Mouse (Mus musculus) spleen, adult 2 months (tissue): Measurements from ENCODE around the gene Tbc1d19. TPM values are rescaled to one million over a fixed set of nuclear protein-coding genes. Genes with fewer than 3 reads are reported as not detected.

Experiments
- DNase-seq, 2 experiments: peaks; one replicate each; pipeline versions ENCODE4 v3.0.0 to v3.0.0-alpha.2; 2012 to 2021; ENCODE audit warnings: low spot score in 2 of 2, low read depth in 1 of 2
- H3K27ac ChIP-seq: fragments of 200-500 bp; 2 replicates; pipeline ENCODE4 v1.5.1; 2012; ENCODE audit warnings: low read length, inconsistent platforms; ENCODE audit not compliant: insufficient read depth
- H3K27me3 ChIP-seq: fragments of 200-500 bp; 2 replicates; pipeline ENCODE4 v1.6.1; 2012; ENCODE audit warnings: mild to moderate bottlenecking, moderate library complexity, low read length, inconsistent platforms; ENCODE audit not compliant: control insufficient read depth, insufficient read depth
- H3K36me3 ChIP-seq: fragments of 200-500 bp; 2 replicates; pipeline ENCODE4 v1.6.1; 2012; ENCODE audit warnings: mild to moderate bottlenecking, low read length, inconsistent platforms; ENCODE audit not compliant: control insufficient read depth, insufficient read depth
- H3K4me1 ChIP-seq: fragments of 200-500 bp; 2 replicates; pipeline ENCODE4 v1.6.1; 2011; ENCODE audit warnings: inconsistent platforms; ENCODE audit not compliant: control insufficient read depth, insufficient read depth, insufficient read length
- H3K4me3 ChIP-seq: fragments of 200-500 bp; 2 replicates; pipeline ENCODE4 v1.5.1; 2011; ENCODE audit warnings: mild to moderate bottlenecking, inconsistent platforms; ENCODE audit not compliant: insufficient read depth, insufficient read length; ENCODE audit errors: extremely low read depth
- CTCF ChIP-seq: fragments of 200-500 bp; IDR thresholded peaks from 2 replicates; pipeline ENCODE4 v1.5.1; 2011; ENCODE audit warnings: mild to moderate bottlenecking, inconsistent platforms; ENCODE audit not compliant: insufficient read depth, insufficient read length, insufficient replicate concordance; ENCODE audit errors: extremely low read depth
- POLR2A ChIP-seq: fragments of 200-500 bp; IDR thresholded peaks from 2 replicates; pipeline ENCODE4 v1.6.1; 2011; ENCODE audit warnings: low read depth, low read length, inconsistent platforms
- WGBS: fragments of 180-500 bp; shearing (Covaris S2); methylation state at CpG from one replicate; pipeline ENCODE4 v1.1.7; 2018; 5-methylcytosine and 5-hydroxymethylcytosine counted together
- polyA plus RNA-seq: library from polyadenylated mRNA; depleted of rRNA; stranded (reverse); fragments of >200 nt; gene quantifications from 2 replicates; pipeline ENCODE4 v1.2.3, GENCODE M21; 2012

The Tbc1d19 gene
- polyA plus RNA-seq, 1 experiment, result 1.7 TPM

- Histone ChIP-seq H3K27me3 (no peaks in the 10 kb centered on the region), H3K4me1 (no peaks in the 10 kb centered on the region), H3K4me3 (no peak overlapping the region), H3K27ac (no peak overlapping the region), H3K36me3 (no peaks in the 10 kb centered on the region)
- WGBS, result 93% methylated on average over 9 of the region's 9 CpGs
- TF ChIP-seq POLR2A, result no peak
- TF ChIP-seq CTCF, result no peak
- no peak for DNase-seq
Observed at GRCm38 (mm10) chr5:53901406-53901805, 92.0 kb downstream of the Tbc1d19 start.

GRCm38 (mm10) chr5:53902757-53903156 lies 93.4 kb downstream of the Tbc1d19 start:
- TF ChIP-seq POLR2A (no peak), CTCF (no peak)
- Histone ChIP-seq H3K36me3 (no peaks in the 10 kb centered on the region), H3K27ac (no peak overlapping the region), H3K27me3 (no peaks in the 10 kb centered on the region), H3K4me1 (no peaks in the 10 kb centered on the region), H3K4me3 (no peak overlapping the region)
- 88% methylated on average over 3 of the region's 3 CpGs for WGBS
- no peak for DNase-seq

DNA sequence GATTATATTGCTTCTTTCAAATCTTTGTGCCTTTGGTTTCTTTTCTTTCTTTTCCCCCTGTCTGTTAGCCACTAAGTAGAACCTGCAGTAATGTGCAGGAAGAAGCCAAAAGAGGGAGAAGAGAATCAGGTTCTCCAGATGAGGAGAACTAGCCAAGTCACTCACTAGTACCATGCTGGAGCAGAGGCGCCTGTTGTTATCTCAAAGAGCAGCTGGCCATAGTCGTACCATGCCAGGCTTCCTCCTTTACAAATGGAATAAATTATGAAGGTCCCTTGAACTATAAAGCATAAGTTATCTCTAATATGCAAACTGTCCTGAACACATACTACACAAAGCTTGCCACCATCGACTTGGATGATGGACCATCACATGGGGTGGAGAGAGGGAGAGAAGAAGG lies 99.8 kb downstream of the Tbc1d19 start:
- TF ChIP-seq CTCF (no peak), POLR2A (no peak)
- 76% methylated on average over 3 of the region's 3 CpGs for WGBS
- DNase-seq, result no peak
- no peaks in the 10 kb centered on the region for H3K27me3 ChIP-seq
- H3K36me3 ChIP-seq, result no peaks in the 10 kb centered on the region
- no peak overlapping the region for H3K4me3 ChIP-seq
- H3K27ac ChIP-seq, result no peak overlapping the region
- H3K4me1 ChIP-seq, result no peaks in the 10 kb centered on the region

GRCm38 (mm10) chr5:53920416-53920815 lies 111.0 kb downstream of the Tbc1d19 start:
- H3K4me1 ChIP-seq, result no peaks in the 10 kb centered on the region
- no peak overlapping the region for H3K4me3 ChIP-seq
- TF ChIP-seq POLR2A, result no peak
- TF ChIP-seq CTCF, result no peak
- WGBS, result 93% methylated on average over 2 of the region's 2 CpGs
- H3K27me3 ChIP-seq, result no peaks in the 10 kb centered on the region
- H3K36me3 ChIP-seq, result no peaks in the 10 kb centered on the region
- no peak for DNase-seq
- no peak overlapping the region for H3K27ac ChIP-seq

DNA sequence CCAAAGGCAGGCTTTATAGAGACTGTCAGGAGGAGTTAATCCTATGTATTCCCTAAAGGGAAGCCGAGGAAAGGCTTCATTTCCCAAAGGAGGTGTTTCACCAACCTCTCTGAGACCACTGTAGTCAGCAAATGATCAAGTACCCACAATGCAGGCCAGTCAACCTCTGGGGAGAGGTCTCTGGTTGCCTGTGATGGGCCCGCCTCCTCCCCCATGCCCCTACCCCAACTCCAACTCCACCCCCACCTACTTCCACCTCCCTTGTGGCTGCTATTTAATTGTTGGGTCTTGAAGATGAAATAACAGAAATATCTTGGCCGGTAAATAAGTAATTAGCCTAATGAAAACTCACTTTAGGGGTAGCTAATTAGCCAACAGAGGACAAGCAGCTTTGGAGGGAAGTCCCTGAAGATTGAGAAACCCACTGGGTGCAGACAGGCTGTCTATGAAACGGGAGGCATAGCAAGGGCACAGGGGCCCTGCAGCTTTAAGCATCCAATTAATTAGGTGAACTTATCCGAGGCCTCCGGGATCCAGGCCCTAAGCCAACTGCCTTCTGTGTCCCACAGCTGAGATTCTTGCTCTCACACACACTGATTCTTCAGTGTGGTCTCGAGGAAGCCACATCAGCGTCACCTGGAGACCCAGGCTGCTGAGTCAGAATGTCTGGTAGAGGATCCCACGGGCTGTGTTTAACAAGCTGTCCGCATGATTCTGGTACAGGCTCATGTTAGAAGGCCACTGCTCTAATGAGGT lies 112.9 kb downstream of the Tbc1d19 start:
- 84% methylated on average over 10 of the region's 10 CpGs for WGBS
- no peak for DNase-seq
- no peak overlapping the region for H3K27ac ChIP-seq
- H3K4me1 ChIP-seq, result no peaks in the 10 kb centered on the region
- H3K4me3 ChIP-seq, result no peak overlapping the region
- H3K36me3 ChIP-seq, result no peaks in the 10 kb centered on the region
- H3K27me3 ChIP-seq, result no peaks in the 10 kb centered on the region
- TF ChIP-seq POLR2A (no peak), CTCF (no peak)

GRCm38 (mm10) chr5:53924005-53924404 lies 114.6 kb downstream of the Tbc1d19 start:
- no peak overlapping the region for H3K27ac ChIP-seq
- no peak for DNase-seq
- no peak overlapping the region for H3K4me3 ChIP-seq
- H3K4me1 ChIP-seq, result no peaks in the 10 kb centered on the region
- no peaks in the 10 kb centered on the region for H3K27me3 ChIP-seq
- WGBS, result 85% methylated on average over 4 of the region's 4 CpGs
- no peaks in the 10 kb centered on the region for H3K36me3 ChIP-seq
- TF ChIP-seq CTCF, result no peak
- TF ChIP-seq POLR2A, result no peak

GRCm38 (mm10) chr5:53926301-53926855 lies 117.0 kb downstream of the Tbc1d19 start:
- Histone ChIP-seq H3K27ac (no peak overlapping the region), H3K4me1 (peaks cover 4% of the 10 kb centered on the region; the same call in 1 of the 2 replicates), H3K27me3 (no peaks in the 10 kb centered on the region), H3K4me3 (no peak overlapping the region), H3K36me3 (no peaks in the 10 kb centered on the region)
- no peak for TF ChIP-seq POLR2A
- TF ChIP-seq CTCF, result no peak
- WGBS, result 85% methylated on average over 11 of the region's 11 CpGs
- DNase-seq, result no peak
